Mouse (Mus musculus): ENCODE measurements around the gene Hoxa7.
A peak's percentile ranks its signal among the peaks of the same experiment; 100 is the strongest.

Gene Hoxa7

GRCm38 (mm10) chr6:52213119-52213986 is 8.3 kb downstream of the Hoxa7 start, which contains the start of the genes Hoxa3 and Gm28308:
Hoxa3 (minus strand) TSS chr6:52213336.
Gm28308 (minus strand) TSS chr6:52213339.
- peak; percentile 82 for DNase-seq (ENCODE audit: low spot score)

GRCm38 (mm10) chr6:52212556-52213118 is 9.0 kb downstream of the Hoxa7 start:
- DNase-seq (ENCODE audit: low spot score) = no peak

GRCm38 (mm10) chr6:52211961-52212360 is 9.7 kb downstream of the Hoxa7 start:
- DNase-seq (ENCODE audit: low spot score) = no peak

- peak; percentile 86 for DNase-seq (ENCODE audit: low spot score)
These were observed 10.3 kb downstream of the Hoxa7 start for GRCm38 (mm10) chr6:52211170-52211935.

GRCm38 (mm10) chr6:52209685-52210046 is 12.0 kb downstream of the Hoxa7 start:
- no peak for DNase-seq (ENCODE audit: low spot score)

- no peak for DNase-seq (ENCODE audit: low spot score)
These were observed 12.6 kb downstream of the Hoxa7 start for GRCm38 (mm10) chr6:52208868-52209684.

- DNase-seq (ENCODE audit: low spot score) = no peak
These were observed 13.4 kb downstream of the Hoxa7 start, which contains the start of gene Hoxa6 for GRCm38 (mm10) chr6:52208072-52208867. Hoxa6 (minus strand) TSS chr6:52208722.

GRCm38 (mm10) chr6:52207684-52207976 is 14.0 kb downstream of the Hoxa7 start:
- no peak for DNase-seq (ENCODE audit: low spot score)

- DNase-seq (ENCODE audit: low spot score) = no peak
These were observed 14.6 kb downstream of the Hoxa7 start for GRCm38 (mm10) chr6:52206882-52207683.

- DNase-seq (ENCODE audit: low spot score) = no peak
These were observed 15.7 kb downstream of the Hoxa7 start for GRCm38 (mm10) chr6:52205638-52206621.

- no peak for DNase-seq (ENCODE audit: low spot score)
These were observed 16.4 kb downstream of the Hoxa7 start for GRCm38 (mm10) chr6:52205221-52205620.

GRCm38 (mm10) chr6:52204050-52204752 is 17.5 kb downstream of the Hoxa7 start, which contains the start of gene Hoxa5:
Hoxa5 (minus strand) TSS chr6:52204587.
- DNase-seq (ENCODE audit: low spot score) = peak; percentile 93

- no peak for DNase-seq (ENCODE audit: low spot score)
These were observed 18.1 kb downstream of the Hoxa7 start for GRCm38 (mm10) chr6:52203371-52204049.

GRCm38 (mm10) chr6:52203121-52203370 is 18.6 kb downstream of the Hoxa7 start:
- no peak for DNase-seq (ENCODE audit: low spot score)

GRCm38 (mm10) chr6:52202362-52203120 is 19.1 kb downstream of the Hoxa7 start:
- DNase-seq (ENCODE audit: low spot score) = no peak

GRCm38 (mm10) chr6:52201269-52201668 is 20.4 kb downstream of the Hoxa7 start:
- DNase-seq (ENCODE audit: low spot score) = no peak

GRCm38 (mm10) chr6:52200751-52201250 is 20.9 kb downstream of the Hoxa7 start:
- no peak for DNase-seq (ENCODE audit: low spot score)
